ENCODE assay signal across 29 mouse cellular contexts in genomic region chr9:79972705-79973104, GRCm38 (mm10). TPM values are rescaled to one million over a fixed set of nuclear protein-coding genes. Genes with fewer than 3 reads are reported as not detected.
DNase-seq lines count a peak whose midpoint lies in the region; ATAC-seq and TF ChIP-seq lines count a peak whose summit lies in the region.
"Had no signal": no experiment of that assay in that cellular context is flagged by ENCODE, and none has a peak within 500 bp of the region (broad histone marks: within the 10 kb centered on the region; RNA-seq: fewer than 3 reads in every experiment).

No protein-coding gene starts in this region.

- WGBS in heart, embryonic 10.5 days, result 66% methylated on average over 6 of the region's 6 CpGs
- WGBS in lung, embryonic 15.5 days, result 29% methylated on average over 6 of the region's 6 CpGs
- WGBS in lung, adult 2 months, result 61% methylated on average over 6 of the region's 6 CpGs
- 19% methylated on average over 6 of the region's 6 CpGs for WGBS in heart, embryonic 15.5 days

- H3K27ac ChIP-seq in heart, embryonic 10.5 days, result peak overlapping the region; percentile 56; the same call in 1 of the 2 replicates
- H3K27ac ChIP-seq in lung, embryonic 15.5 days, result peak overlapping the region; percentile 49; the same call in 1 of the 2 replicates
- peak overlapping the region; percentile 85 for H3K27ac ChIP-seq in heart, embryonic 15.5 days
- H3K27ac ChIP-seq: embryonic facial prominence, embryonic 12.5 days; hindbrain, embryonic 10.5 days; hindbrain, embryonic 15.5 days; limb, embryonic 10.5 days; limb, embryonic 15.5 days; liver, embryonic 13.5 days; midbrain, embryonic 10.5 days; midbrain, embryonic 15.5 days had no signal

- H3K9me3 ChIP-seq in heart, embryonic 10.5 days, result no peaks in the 10 kb centered on the region
- no peaks in the 10 kb centered on the region for H3K9me3 ChIP-seq in lung, embryonic 15.5 days
- H3K9me3 ChIP-seq in heart, embryonic 15.5 days (replicated peaks), result no peaks in the 10 kb centered on the region
- H3K9me3 ChIP-seq: embryonic facial prominence, embryonic 12.5 days; hindbrain, embryonic 10.5 days; hindbrain, embryonic 15.5 days; limb, embryonic 10.5 days; limb, embryonic 15.5 days; liver, embryonic 13.5 days; midbrain, embryonic 10.5 days; midbrain, embryonic 15.5 days had no signal

- H3K27me3 ChIP-seq in heart, embryonic 10.5 days (ENCODE audit: insufficient read depth, poor library complexity, severe bottlenecking), result no peaks in the 10 kb centered on the region
- no peaks in the 10 kb centered on the region for H3K27me3 ChIP-seq in lung, embryonic 15.5 days
- H3K27me3 ChIP-seq in heart, embryonic 15.5 days, result no peaks in the 10 kb centered on the region
- H3K27me3 ChIP-seq in myocyte (ENCODE audit: control insufficient read depth, insufficient read depth, insufficient read length), result no peaks in the 10 kb centered on the region
- H3K27me3 ChIP-seq: embryonic facial prominence, embryonic 12.5 days; hindbrain, embryonic 15.5 days; limb, embryonic 15.5 days; midbrain, embryonic 15.5 days had no signal

- peak; percentile 59; the same call in 1 of the 2 replicates for ATAC-seq in lung, embryonic 15.5 days (ENCODE audit: borderline replicate concordance, extremely low read depth, low FRiP score, low TSS enrichment)
- ATAC-seq in heart, embryonic 15.5 days (replicated peaks; ENCODE audit: insufficient number of reproducible peaks, insufficient read depth, low FRiP score, low read depth), result 0 out of 2 replicates have a peak, but pooled peaks have one; percentile 20
- ATAC-seq: forebrain, embryonic 14.5 days; inflammation-experienced regulatory T-cells, adult 6 months; midbrain, embryonic 15.5 days had no signal

- H3K36me3 ChIP-seq in heart, embryonic 10.5 days, result no peaks in the 10 kb centered on the region
- H3K36me3 ChIP-seq in lung, embryonic 15.5 days, result no peaks in the 10 kb centered on the region
- H3K36me3 ChIP-seq in heart, embryonic 15.5 days, result no peaks in the 10 kb centered on the region
- no peaks in the 10 kb centered on the region for H3K36me3 ChIP-seq in myocyte (ENCODE audit: control insufficient read depth, insufficient read depth)
- H3K36me3 ChIP-seq: embryonic facial prominence, embryonic 12.5 days; hindbrain, embryonic 10.5 days; hindbrain, embryonic 15.5 days; limb, embryonic 10.5 days; limb, embryonic 15.5 days; liver, embryonic 13.5 days; midbrain, embryonic 10.5 days; midbrain, embryonic 15.5 days had no signal

- no peak for DNase-seq in heart, embryonic 10.5 days (ENCODE audit: low spot score)
- DNase-seq in heart, adult 9 months (ENCODE audit: low spot score in 2 of 2), result no peak
- no peak for DNase-seq in lung, adult 2 months
- no peak for DNase-seq in cerebellum, adult 18-20 months
- DNase-seq: adrenal gland, postnatal 36 days; B cell, adult 2 months; cerebellum, adult 9-10 months; embryo, embryonic 11 days; gastrocnemius, postnatal 36 days; kidney, adult 11 months; kidney, postnatal 14 days; layer of hippocampus, adult 9-11 months; liver, embryonic 13.5 days; right cerebral cortex, adult 18-20 months; spleen, adult 18-20 months; thymus, adult 18-20 months; thymus, postnatal 4 days had no signal

- H3K9ac ChIP-seq in lung, embryonic 15.5 days, result no peak overlapping the region
- no peak overlapping the region for H3K9ac ChIP-seq in heart, embryonic 15.5 days
- H3K9ac ChIP-seq: embryonic facial prominence, embryonic 12.5 days; hindbrain, embryonic 15.5 days; limb, embryonic 15.5 days; liver, embryonic 13.5 days; midbrain, embryonic 15.5 days had no signal

- no peak overlapping the region; the same call in 1 of the 2 replicates for H3K4me2 ChIP-seq in lung, embryonic 15.5 days
- peak overlapping the region; percentile 50 for H3K4me2 ChIP-seq in heart, embryonic 15.5 days
- H3K4me2 ChIP-seq in myocyte (ENCODE audit: low read depth), result peak overlapping the region; percentile 44
- H3K4me2 ChIP-seq: embryonic facial prominence, embryonic 12.5 days; hindbrain, embryonic 15.5 days; limb, embryonic 15.5 days; liver, embryonic 13.5 days; midbrain, embryonic 15.5 days had no signal

- 0 out of 2 replicates have a peak overlapping the region, but pooled peaks have one; percentile 4 for H3K4me3 ChIP-seq in heart, embryonic 10.5 days
- H3K4me3 ChIP-seq in lung, embryonic 15.5 days, result no peak overlapping the region
- H3K4me3 ChIP-seq in lung, adult 2 months (replicated peaks; ENCODE audit: extremely low read depth, low read depth, low read length), result no peak overlapping the region
- 0 out of 2 replicates have a peak overlapping the region, but pooled peaks have one; percentile 15 for H3K4me3 ChIP-seq in heart, embryonic 15.5 days
- no peak overlapping the region for H3K4me3 ChIP-seq in myocyte
- H3K4me3 ChIP-seq: embryonic facial prominence, embryonic 12.5 days; hindbrain, embryonic 10.5 days; hindbrain, embryonic 15.5 days; limb, embryonic 10.5 days; limb, embryonic 15.5 days; liver, embryonic 13.5 days; midbrain, embryonic 10.5 days; midbrain, embryonic 15.5 days had no signal

- TF ChIP-seq POLR2A in lung, adult 2 months (IDR thresholded peaks at IDR 0.05; ENCODE audit: borderline replicate concordance, extremely low read depth, low read depth, low read length), result no peak
- no peak for TF ChIP-seq POLR2A in myocyte (IDR thresholded peaks at IDR 0.05; ENCODE audit: insufficient read length, low read depth)

- H3ac ChIP-seq in myocyte (ENCODE audit: control insufficient read depth, insufficient read length), result no peak overlapping the region

- peaks cover 57% of the 10 kb centered on the region for H3K4me1 ChIP-seq in heart, embryonic 10.5 days
- peaks cover 49% of the 10 kb centered on the region for H3K4me1 ChIP-seq in lung, embryonic 15.5 days
- H3K4me1 ChIP-seq in lung, adult 2 months (ENCODE audit: control insufficient read depth, insufficient read depth, low read length), result peaks cover 10% of the 10 kb centered on the region
- peaks cover 64% of the 10 kb centered on the region for H3K4me1 ChIP-seq in heart, embryonic 15.5 days (replicated peaks)
- H3K4me1 ChIP-seq: embryonic facial prominence, embryonic 12.5 days; liver, embryonic 13.5 days had no signal

- peaks cover 21% of the 10 kb centered on the region for H3K79me2 ChIP-seq in myocyte (ENCODE audit: control insufficient read depth, insufficient read depth)

- no peak for TF ChIP-seq CTCF in lung, adult 2 months (IDR thresholded peaks at IDR 0.05; ENCODE audit: insufficient read depth, low read length)

TF ChIP-seq in myocyte, 11 proteins besides CTCF, POLR2A, EP300 and RAD21:
- TF ChIP-seq USF1 (IDR thresholded peaks at IDR 0.05; ENCODE audit: low read depth) (no peak), POLR2AphosphoS2 (IDR thresholded peaks at IDR 0.05; ENCODE audit: insufficient read length, low read depth) (no peak), TCF3 (IDR thresholded peaks at IDR 0.05; ENCODE audit: insufficient read length, low read depth) (no peak), REST (IDR thresholded peaks at IDR 0.05; ENCODE audit: insufficient read depth, insufficient read length) (no peak), SRF (IDR thresholded peaks at IDR 0.05; ENCODE audit: control insufficient read depth, insufficient read length, low read depth) (no peak)

RNA-seq across cellular contexts. Expression of gene Filip1, which starts 39.9 kb away (rescaled TPM):
- 11.7 and 19.0 TPM in 2 replicates for polyA plus RNA-seq in heart, embryonic 10.5 days (2016; fragmentation: Nextera tagmentation; extraction: Ambion mirVana)
- polyA plus RNA-seq in lung, embryonic 15.5 days (2015; fragmentation: Nextera tagmentation; extraction: Ambion mirVana), result 13.3 and 14.5 TPM in 2 replicates
- polyA plus RNA-seq in lung, adult 2 months (2012; rRNA removed), result 4.8 and 9.4 TPM in 2 replicates
- polyA plus RNA-seq in heart, embryonic 15.5 days (2015; fragmentation: Nextera tagmentation; extraction: Ambion mirVana), result 28.2 and 36.6 TPM in 2 replicates
- 7.0 TPM for polyA plus RNA-seq in myocyte (2012; fragmentation: generic; extraction: Trizol)

Comparison
In these comparisons a context has a peak if more than half of its experiments do, and no peak if none do; other contexts are left out.
1. H3K4me3 ChIP-seq: peak in heart, embryonic 10.5 days (single experiment) and heart, embryonic 15.5 days (single experiment); none in lung, embryonic 15.5 days (single experiment), lung, adult 2 months (single experiment) and myocyte (single experiment).
2. Peak in every context shown above with its lines, with median percentiles within 50 percentile points of each other: H3K27ac ChIP-seq.